Mouse (Mus musculus): Measurements from ENCODE around the gene Myo16.

- TF ChIP-seq GATA1 (IDR thresholded peaks at IDR 0.05; ENCODE audit: borderline replicate concordance, low read length) = no peak
- no peak for TF ChIP-seq FLI1 (IDR thresholded peaks at IDR 0.05; ENCODE audit: low read length)
Measured at GRCm38 (mm10) chr8:10468490-10468889, 314.8 kb downstream of the Myo16 start.

Data from megakaryocyte, embryonic 14.5 days (primary cell).